Mouse (Mus musculus) intestine, embryonic 14.5 days (tissue): Measurements from ENCODE around the gene Hhat. TPM values are rescaled to one million over a fixed set of nuclear protein-coding genes. Genes with fewer than 3 reads are reported as not detected.

Experiments used
- ATAC-seq: fragments of 200-750 bp; cut with Nextera tagmentation; replicated peaks from 2 replicates; pipeline ENCODE4 v1.8.0; 2017; ENCODE audit warnings: low read depth, moderate number of reproducible peaks, moderate TSS enrichment, moderate library complexity; ENCODE audit not compliant: low FRiP score, low TSS enrichment
- DNase-seq: peaks from one replicate; pipeline ENCODE4 v3.0.0-alpha.2; 2018; ENCODE audit warnings: low spot score
- H3K27ac ChIP-seq: fragments of 300-500 bp; sonication (generic); 2 replicates; pipeline ENCODE4 v1.5.1; 2014; ENCODE audit warnings: low read depth, mild to moderate bottlenecking, control low read depth
- H3K27me3 ChIP-seq: fragments of 300-500 bp; sonication (generic); replicated peaks from 2 replicates; pipeline ENCODE4 v1.6.1; 2014; ENCODE audit warnings: low read length, control low read depth; ENCODE audit not compliant: control insufficient read depth, insufficient read depth
- H3K36me3 ChIP-seq: fragments of 300-500 bp; sonication (generic); 2 replicates; pipeline ENCODE4 v1.6.1; 2014; ENCODE audit warnings: low read length, control low read depth; ENCODE audit not compliant: control insufficient read depth, insufficient read depth
- H3K4me1 ChIP-seq: fragments of 300-500 bp; sonication (generic); replicated peaks from 2 replicates; pipeline ENCODE4 v1.6.1; 2014; ENCODE audit warnings: low read length, control low read depth, mixed read lengths; ENCODE audit not compliant: control insufficient read depth, insufficient read depth
- H3K4me2 ChIP-seq: fragments of 300-500 bp; sonication (generic); 2 replicates; pipeline ENCODE4 v1.6.1; 2014; ENCODE audit warnings: low read length
- H3K4me3 ChIP-seq: fragments of 300-500 bp; sonication (generic); 2 replicates; pipeline ENCODE4 v1.5.1; 2014; ENCODE audit warnings: low read depth, low read length, control low read depth, mixed read lengths
- H3K9ac ChIP-seq: fragments of 300-500 bp; sonication (generic); 2 replicates; pipeline ENCODE4 v1.6.1; 2014; ENCODE audit warnings: mild to moderate bottlenecking, low read length
- H3K9me3 ChIP-seq: fragments of 300-500 bp; sonication (generic); 2 replicates; pipeline ENCODE4 v1.6.1; 2016; ENCODE audit warnings: low read length, control low read depth; ENCODE audit not compliant: control insufficient read depth
- WGBS: fragments of 180-500 bp; shearing (Covaris S2); extraction: QIAGEN DNeasy Blood & Tissue Kit; methylation state at CpG from one replicate; pipeline ENCODE4 v1.1.7; 2014; 5-methylcytosine and 5-hydroxymethylcytosine counted together
- polyA plus RNA-seq: library from polyadenylated mRNA; unstranded; fragments of >200 nt; fragmentation: Nextera tagmentation; extraction: Ambion mirVana; gene quantifications from 2 replicates; pipeline ENCODE4 v1.2.1, GENCODE M21; 2014

Hhat gene
- polyA plus RNA-seq, 1 experiment from 2014 or later: 14.1 TPM

- 48% methylated on average over 2 of the region's 2 CpGs for WGBS
- DNase-seq: peak; percentile 91
- Histone ChIP-seq H3K9me3 (no peaks in the 10 kb centered on the region), H3K27me3 (no peaks in the 10 kb centered on the region), H3K9ac (no peak overlapping the region), H3K4me1 (no peaks in the 10 kb centered on the region), H3K4me2 (no peak overlapping the region), H3K36me3 (no peaks in the 10 kb centered on the region), H3K27ac (no peak overlapping the region), H3K4me3 (no peak overlapping the region)
- ATAC-seq: peak; percentile 77
Observed at GRCm38 (mm10) chr1:192598380-192598779, 172.6 kb downstream of the Hhat start.

DNA sequence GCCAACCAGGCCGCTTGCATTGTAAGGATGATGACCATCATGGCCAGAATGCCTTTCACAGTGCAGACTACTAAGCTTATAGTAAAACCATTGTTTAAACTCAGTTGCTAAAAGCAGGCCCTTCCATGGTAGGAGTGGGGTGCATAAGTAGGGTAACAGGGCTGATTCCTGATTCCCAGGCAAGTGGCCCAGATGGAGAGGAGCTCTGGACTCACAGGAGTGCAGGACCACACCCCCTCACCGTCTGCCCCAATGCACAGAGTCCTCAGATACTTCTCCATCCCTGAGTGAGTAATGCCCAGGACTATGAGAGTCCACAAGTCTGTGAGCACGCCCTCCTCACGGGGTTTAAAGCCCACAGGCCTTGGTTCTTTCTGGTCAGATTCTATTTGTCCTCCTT lies 175.6 kb downstream of the Hhat start:
- H3K36me3 ChIP-seq: no peaks in the 10 kb centered on the region
- no peak overlapping the region for H3K27ac ChIP-seq
- no peak for DNase-seq
- ATAC-seq: no peak
- no peaks in the 10 kb centered on the region for H3K9me3 ChIP-seq
- H3K4me2 ChIP-seq: no peak overlapping the region
- H3K27me3 ChIP-seq: no peaks in the 10 kb centered on the region
- 70% methylated on average over 4 of the region's 4 CpGs for WGBS
- no peak overlapping the region for H3K9ac ChIP-seq
- H3K4me1 ChIP-seq: no peaks in the 10 kb centered on the region
- no peak overlapping the region for H3K4me3 ChIP-seq

- H3K4me3 ChIP-seq: no peak overlapping the region
- ATAC-seq: no peak
- H3K9ac ChIP-seq: no peak overlapping the region
- no peaks in the 10 kb centered on the region for H3K4me1 ChIP-seq
- DNase-seq: no peak
- no peaks in the 10 kb centered on the region for H3K9me3 ChIP-seq
- WGBS: 78% methylated on average over 3 of the region's 3 CpGs
- H3K27me3 ChIP-seq: no peaks in the 10 kb centered on the region
- no peaks in the 10 kb centered on the region for H3K36me3 ChIP-seq
- no peak overlapping the region for H3K27ac ChIP-seq
- no peak overlapping the region for H3K4me2 ChIP-seq
Observed at GRCm38 (mm10) chr1:192593492-192593891, 177.5 kb downstream of the Hhat start.

DNA sequence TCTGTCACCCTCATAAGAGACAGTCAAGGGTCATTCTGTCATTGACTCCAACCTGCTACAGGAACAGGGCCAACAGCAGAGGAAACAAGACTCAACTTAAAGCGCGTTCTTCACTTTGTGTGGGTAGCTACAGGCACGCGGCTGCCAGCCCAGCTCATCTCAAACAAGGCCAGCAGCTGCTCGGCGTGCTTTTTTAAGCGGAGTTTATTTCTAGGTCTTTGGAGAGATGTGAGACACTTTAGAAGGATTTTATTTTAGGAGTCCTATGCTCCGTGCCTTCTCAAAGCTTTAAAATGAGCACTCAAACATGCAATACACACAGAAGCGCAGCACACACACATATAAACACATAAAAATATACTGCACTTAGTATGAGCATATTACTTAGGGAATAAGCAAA lies 183.6 kb downstream of the Hhat start:
- Histone ChIP-seq H3K4me2 (no peak overlapping the region), H3K36me3 (no peaks in the 10 kb centered on the region), H3K9me3 (no peaks in the 10 kb centered on the region), H3K4me1 (no peaks in the 10 kb centered on the region), H3K27me3 (no peaks in the 10 kb centered on the region), H3K4me3 (no peak overlapping the region), H3K9ac (no peak overlapping the region), H3K27ac (no peak overlapping the region)
- no peak for ATAC-seq
- WGBS: 91% methylated on average over 9 of the region's 9 CpGs
- no peak for DNase-seq

- no peak overlapping the region for H3K9ac ChIP-seq
- DNase-seq (no peak), ATAC-seq (no peak)
- H3K27me3 ChIP-seq: no peaks in the 10 kb centered on the region
- no peak overlapping the region for H3K4me2 ChIP-seq
- H3K36me3 ChIP-seq: no peaks in the 10 kb centered on the region
- no peaks in the 10 kb centered on the region for H3K9me3 ChIP-seq
- no peak overlapping the region for H3K27ac ChIP-seq
- no peaks in the 10 kb centered on the region for H3K4me1 ChIP-seq
- no peak overlapping the region for H3K4me3 ChIP-seq
Observed at GRCm38 (mm10) chr1:192585289-192585688, 185.7 kb downstream of the Hhat start.

DNA sequence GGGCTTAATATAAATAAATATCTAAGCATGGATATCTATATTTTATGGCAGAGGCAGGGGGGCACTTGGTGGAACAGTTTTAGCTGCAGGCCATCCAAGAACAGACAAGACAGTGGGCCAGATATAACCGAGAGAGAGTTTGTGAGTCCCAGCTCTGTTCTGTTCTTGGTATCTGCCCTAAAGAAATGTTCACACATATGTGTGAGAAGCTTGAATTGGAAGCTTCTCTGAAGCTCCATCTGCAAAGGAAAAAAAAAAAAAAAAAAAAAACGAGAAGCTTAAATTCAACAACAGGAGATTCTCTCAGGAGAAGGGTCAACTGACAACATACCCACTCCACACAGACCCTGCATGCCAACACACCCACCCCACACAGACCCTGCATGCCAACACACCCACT lies 188.1 kb downstream of the Hhat start:
- DNase-seq (no peak), ATAC-seq (no peak)
- Histone ChIP-seq H3K9ac (no peak overlapping the region), H3K4me2 (no peak overlapping the region), H3K36me3 (no peaks in the 10 kb centered on the region), H3K4me3 (no peak overlapping the region), H3K27me3 (no peaks in the 10 kb centered on the region), H3K27ac (no peak overlapping the region), H3K9me3 (no peaks in the 10 kb centered on the region), H3K4me1 (no peaks in the 10 kb centered on the region)
- WGBS: 85% methylated on average over 2 of the region's 2 CpGs

- H3K4me2 ChIP-seq: no peak overlapping the region
- ATAC-seq: no peak
Observed at GRCm38 (mm10) chr1:192564691-192565090, 206.3 kb downstream of the Hhat start.

GRCm38 (mm10) chr1:192559341-192559740 lies 211.7 kb downstream of the Hhat start:
- H3K4me3 ChIP-seq: no peak overlapping the region
- H3K36me3 ChIP-seq: no peaks in the 10 kb centered on the region
- H3K4me1 ChIP-seq: no peaks in the 10 kb centered on the region
- no peak for ATAC-seq
- no peak overlapping the region for H3K9ac ChIP-seq
- H3K27ac ChIP-seq: no peak overlapping the region
- DNase-seq: no peak
- no peak overlapping the region for H3K4me2 ChIP-seq
- 80% methylated on average over 1 of the region's 1 CpGs for WGBS
- no peaks in the 10 kb centered on the region for H3K27me3 ChIP-seq
- no peaks in the 10 kb centered on the region for H3K9me3 ChIP-seq

More at GRCm38 (mm10) chr1:192564691-192565090, 206.3 kb downstream of the Hhat start:
- H3K4me3 ChIP-seq: no peak overlapping the region
- H3K9me3 ChIP-seq: 0 out of 2 replicates have a peak, but pooled peaks cover 2% of the 10 kb centered on the region
- H3K9ac ChIP-seq: no peak overlapping the region
- no peak overlapping the region for H3K27ac ChIP-seq
- no peak for DNase-seq
- H3K27me3 ChIP-seq: no peaks in the 10 kb centered on the region
- H3K4me1 ChIP-seq: no peaks in the 10 kb centered on the region
- H3K36me3 ChIP-seq: no peaks in the 10 kb centered on the region

GRCm38 (mm10) chr1:192557978-192558594 lies 212.9 kb downstream of the Hhat start:
- Histone ChIP-seq H3K27ac (no peak overlapping the region), H3K4me2 (no peak overlapping the region), H3K36me3 (no peaks in the 10 kb centered on the region), H3K9me3 (no peaks in the 10 kb centered on the region), H3K4me1 (no peaks in the 10 kb centered on the region), H3K27me3 (no peaks in the 10 kb centered on the region), H3K4me3 (no peak overlapping the region), H3K9ac (no peak overlapping the region)
- no peak for DNase-seq
- WGBS: 70% methylated on average over 5 of the region's 5 CpGs
- ATAC-seq: no peak
